Mouse (Mus musculus) ES-Bruce4 (cell line): ENCODE measurements at regions not wholly inside any gene's neighbourhood (a gene's known extent, or its start where the extent isn't known, plus 50 kb on each side); places are given as distances from the start of the nearest gene placed in this dataset.

Experiments used
- CTCF ChIP-seq: IDR thresholded peaks from one replicate; pipeline ENCODE4 v1.8.1; 2011; ENCODE audit warnings: low read depth, low read length
- EP300 ChIP-seq: IDR thresholded peaks from 2 replicates; pipeline ENCODE4 v1.6.1; 2011; ENCODE audit warnings: low read depth, low read length; ENCODE audit not compliant: insufficient read depth
- POLR2A ChIP-seq: IDR thresholded peaks from one replicate; pipeline ENCODE4 v1.8.1; 2011; ENCODE audit warnings: low read length; ENCODE audit not compliant: insufficient read depth

GRCm38 (mm10) chr13:40554368-40554767, 183.8 kb downstream of the Tfap2a start:
- no peak for TF ChIP-seq CTCF
- no peak for TF ChIP-seq EP300
- no peak for TF ChIP-seq POLR2A
